Mouse (Mus musculus) testis, postnatal 10 days (tissue): ENCODE results near the gene Agap2.
A peak's percentile ranks its signal among the peaks of the same experiment; 100 is the strongest.
"Not testable (repeated sequence)": the region's sequence is repeated elsewhere in the genome, so short reads cannot be mapped to it uniquely, and the experiment has no call there.

Experiments
- DNase-seq: peaks from one replicate; pipeline ENCODE4 v3.0.0; 2021; ENCODE audit warnings: low spot score

The Agap2 gene

DNA sequence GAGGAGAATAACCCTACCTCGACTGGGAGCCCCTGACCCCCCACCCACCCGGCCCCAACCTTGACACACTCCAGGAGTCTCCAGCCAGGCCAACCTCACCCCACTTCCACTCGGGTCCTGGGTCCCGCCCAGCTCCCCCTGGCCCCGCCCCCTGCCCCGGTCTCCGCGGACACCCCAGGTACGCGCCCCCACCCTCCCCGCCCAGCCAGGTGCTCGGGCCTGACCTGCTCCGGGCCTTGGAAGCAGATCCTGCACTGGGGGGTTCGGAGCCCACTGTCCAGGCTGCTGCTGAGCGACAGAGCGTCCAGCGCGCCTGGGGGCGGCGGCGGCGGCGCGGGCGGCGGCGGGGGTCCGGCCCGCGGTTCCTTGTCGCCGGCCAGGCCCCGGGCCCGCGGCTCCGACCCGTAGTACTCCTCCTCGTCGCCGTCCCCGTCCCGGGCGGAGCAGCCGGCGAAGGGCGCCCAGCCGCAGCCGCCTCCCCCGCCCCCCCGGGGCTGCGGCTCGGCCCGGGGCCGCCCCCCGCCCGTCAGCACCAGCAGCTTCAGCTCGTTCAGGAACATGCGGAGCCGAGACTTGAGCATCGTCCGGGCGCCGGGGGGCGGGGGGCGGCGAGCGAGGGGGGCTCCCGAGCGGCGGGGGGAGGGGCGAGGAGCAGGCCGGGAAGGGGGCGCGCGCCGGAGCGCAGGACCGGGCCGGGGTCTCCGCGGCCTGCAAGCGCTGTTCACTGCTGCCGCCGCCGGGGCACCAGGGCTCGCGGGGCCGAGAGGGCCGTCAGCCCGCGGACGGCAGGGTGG is 15.7 kb upstream of the Agap2 start:
- DNase-seq, result peak; percentile 69

DNA sequence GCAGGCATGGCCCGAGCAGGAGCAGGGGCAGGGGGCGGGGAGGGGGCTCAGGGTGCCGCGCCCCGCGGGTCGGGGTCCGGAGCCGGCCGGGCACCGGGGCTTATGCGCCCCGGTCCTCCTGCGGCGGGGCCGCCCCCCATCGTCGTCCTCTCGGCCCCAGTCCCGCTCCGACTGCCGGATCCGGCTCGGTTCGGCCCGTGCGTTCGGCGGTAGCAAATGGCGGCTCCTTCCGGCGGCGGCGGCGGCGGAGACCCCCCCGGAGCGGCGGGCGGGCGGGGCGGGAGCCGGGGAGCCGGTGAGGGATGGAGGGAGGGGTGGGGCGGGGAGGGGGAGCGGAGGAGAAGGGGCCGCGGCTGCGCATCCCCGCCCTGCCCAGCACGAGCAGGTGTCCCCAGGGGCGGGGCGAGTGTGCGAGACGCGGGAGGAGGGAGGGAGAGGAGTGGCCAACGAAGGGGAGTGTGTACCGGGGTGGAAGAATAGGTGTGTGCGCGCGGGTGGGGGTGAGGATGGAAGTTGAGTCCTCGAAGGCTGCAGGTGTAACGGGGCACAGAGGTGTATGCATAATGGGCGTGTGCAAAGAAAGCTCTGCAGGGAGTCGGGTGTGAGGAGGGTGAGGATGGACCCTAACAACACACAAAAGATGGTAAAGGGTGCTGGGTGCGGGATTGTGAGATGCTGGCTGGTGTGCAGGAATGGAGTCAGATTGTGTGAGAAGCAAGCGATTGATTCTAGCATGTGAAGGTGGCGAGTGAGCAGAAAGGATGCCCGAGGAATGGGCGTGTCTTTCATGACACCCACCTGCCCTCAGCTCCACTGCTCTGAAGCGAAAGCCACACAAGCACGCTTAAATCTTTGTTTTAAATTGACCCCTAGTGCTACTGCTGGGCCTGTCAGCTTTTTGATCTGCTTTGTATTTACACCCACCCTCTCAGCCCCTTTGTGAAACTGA is 14.8 kb upstream of the Agap2 start, which contains the start of gene March9:
Gene March9 (minus strand): TSS at position 217 of the 949 bp plus-strand sequence.
- DNase-seq, result peak; percentile 81

DNA sequence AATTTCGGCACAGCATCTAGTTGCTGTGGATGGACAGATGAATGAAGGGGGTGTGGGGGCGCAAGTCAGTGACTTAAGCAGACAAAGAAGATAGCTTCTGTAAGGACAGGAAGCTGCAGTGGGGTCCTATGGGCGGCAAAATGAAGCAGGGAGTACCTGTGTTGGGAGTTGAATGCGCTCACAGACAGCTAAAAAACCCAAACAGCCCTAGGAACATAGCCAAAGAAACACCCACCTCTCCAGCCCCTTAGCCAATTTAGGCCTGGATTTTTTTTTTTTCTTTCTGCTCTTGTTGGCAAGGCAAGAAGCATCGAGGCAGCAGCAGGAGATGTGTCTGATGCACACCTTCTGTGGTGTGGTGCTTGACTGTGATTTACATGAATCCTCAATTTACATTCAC is 14.0 kb upstream of the Agap2 start:
- no peak for DNase-seq

DNA sequence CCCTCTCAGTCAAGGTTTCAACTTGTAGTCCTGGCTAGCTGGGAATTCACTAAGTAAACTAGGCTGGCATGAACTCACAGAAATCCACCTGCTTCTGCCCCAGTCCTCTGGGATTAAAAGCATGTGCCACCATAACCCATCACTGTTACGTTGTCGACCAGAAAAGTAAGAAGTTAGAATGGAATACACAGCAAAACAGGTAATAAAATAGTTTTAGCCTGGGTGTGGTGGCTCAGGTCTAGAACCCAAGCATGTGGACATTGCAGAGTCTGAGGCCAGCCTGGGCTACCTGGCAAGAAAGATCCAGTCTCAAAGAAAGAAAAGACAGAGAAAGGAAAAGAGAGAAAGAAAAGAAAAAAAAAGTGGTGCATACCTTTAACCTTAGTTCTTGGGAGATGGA is 13.6 kb upstream of the Agap2 start:
- no peak for DNase-seq

DNA sequence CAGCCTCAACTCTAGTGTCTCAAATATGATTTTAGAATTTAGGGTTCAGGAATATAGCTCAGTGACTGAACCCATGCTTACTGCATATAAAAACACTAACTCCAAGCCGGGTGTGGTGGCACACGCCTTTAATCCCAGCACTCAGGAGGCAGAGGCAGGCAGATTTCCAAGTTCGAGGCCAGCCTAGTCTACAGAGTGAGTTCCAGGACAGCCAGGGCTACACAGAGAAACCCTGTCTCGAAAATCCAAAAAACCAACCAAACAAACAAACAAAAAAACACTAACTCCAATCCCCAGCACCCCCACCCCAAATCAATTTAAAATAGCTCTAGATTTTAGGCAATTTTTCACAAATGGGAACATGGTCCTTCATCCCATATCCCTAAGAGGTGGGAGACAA is 13.0 kb upstream of the Agap2 start:
- DNase-seq, result not testable (repeated sequence)

DNA sequence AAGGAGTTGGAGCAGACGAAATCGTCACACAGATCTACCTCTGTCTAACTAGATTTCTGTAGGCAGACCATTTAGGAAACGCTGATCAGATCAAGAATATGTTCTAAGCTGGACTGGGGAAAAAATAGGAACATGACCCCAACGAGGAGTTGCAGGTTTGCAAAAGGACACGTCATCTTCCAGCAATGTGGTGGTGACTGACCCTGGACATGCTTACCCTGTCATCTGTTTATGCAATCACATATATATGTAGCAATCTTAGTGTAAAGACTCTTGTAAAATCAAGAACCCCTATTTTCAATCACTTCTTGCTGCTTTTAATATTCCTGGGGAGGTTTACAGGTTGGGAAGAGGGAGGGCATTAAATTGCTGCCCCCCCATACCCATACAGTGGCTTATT is 12.6 kb upstream of the Agap2 start:
- DNase-seq, result no peak

DNA sequence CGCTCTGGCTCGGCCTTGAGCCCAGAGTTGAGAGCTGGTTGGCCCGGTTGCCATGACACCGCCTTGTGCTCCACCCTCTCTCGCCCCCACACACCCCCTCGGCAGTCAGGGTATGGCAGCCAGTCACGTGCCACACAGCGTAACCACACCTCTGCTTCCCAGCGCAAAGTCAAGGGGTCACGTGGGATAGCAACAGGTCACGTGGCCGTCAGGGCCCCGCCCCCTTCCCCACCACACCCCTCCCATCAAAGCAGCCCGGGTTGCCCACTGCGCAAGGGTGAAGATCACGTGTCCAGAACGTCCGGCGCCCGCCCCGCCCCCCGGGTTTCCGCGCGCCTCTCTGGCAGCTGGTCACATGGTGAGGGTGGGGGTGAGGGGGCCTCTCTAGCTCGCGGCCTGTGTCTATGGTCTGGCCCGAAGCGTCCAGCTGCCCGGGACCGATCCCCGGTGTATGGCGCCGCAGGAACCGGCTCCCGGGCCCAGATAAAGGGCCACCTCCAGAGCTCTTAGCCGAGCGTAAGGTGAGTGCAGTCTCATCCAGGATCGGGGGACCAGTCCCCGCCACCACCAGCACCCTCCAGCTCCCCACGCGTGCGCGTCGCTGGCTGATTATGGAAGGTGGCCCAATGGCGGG is 11.7 kb upstream of the Agap2 start, which contains the start of gene Cdk4:
Gene Cdk4 (plus strand): TSS at position 296 of the 634 bp plus-strand sequence.
- DNase-seq, result peak; percentile 99

DNA sequence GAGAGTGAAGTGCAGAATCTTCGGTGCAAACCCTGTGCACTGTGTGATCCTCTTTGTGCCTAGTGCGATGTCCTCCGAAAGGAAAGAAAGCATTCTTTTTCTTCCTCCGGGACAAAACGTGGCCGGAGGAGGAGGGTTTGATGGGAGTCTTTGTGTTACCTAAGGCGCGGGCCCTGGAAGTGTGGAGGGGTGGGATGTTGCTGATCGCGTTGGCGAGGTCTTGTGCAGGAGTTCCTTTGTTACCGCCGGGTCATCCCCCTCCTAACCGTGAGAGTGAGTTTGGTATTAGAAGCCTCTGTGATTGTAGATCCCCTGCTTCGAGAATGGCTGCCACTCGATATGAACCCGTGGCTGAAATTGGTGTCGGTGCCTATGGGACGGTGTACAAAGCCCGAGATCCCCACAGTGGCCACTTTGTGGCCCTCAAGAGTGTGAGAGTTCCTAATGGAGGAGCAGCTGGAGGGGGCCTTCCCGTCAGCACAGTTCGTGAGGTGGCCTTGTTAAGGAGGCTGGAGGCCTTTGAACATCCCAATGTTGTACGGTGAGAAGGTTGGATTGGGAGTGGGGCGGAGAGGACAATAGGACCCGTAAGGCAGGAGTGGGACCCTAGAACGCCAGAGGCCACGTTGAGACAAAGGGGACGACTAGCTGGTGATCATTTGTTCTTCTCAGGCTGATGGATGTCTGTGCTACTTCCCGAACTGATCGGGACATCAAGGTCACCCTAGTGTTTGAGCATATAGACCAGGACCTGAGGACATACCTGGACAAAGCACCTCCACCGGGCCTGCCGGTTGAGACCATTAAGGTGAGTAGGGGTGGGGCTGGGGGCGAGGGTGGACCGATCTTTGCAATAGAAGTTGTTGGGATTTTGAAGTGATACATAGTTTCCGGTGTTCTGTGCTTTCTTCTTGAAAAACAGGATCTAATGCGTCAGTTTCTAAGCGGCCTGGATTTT is 10.9 kb upstream of the Agap2 start:
- DNase-seq, result no peak

DNA sequence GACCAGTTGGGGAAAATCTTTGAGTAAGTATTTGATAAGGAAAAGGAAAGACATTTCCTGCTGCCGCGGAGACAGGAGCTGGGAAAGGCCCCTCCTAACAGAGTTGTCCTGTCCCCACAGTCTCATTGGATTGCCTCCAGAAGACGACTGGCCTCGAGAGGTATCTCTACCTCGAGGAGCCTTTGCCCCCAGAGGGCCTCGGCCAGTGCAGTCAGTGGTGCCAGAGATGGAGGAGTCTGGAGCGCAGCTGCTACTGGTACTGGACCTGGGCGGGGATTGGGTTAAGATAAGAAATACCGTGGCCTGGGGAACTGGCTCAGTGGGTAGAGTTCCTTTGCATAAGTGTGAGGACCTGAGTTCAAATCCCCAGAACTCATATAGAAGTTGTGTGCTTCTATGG is 9.1 kb upstream of the Agap2 start:
- DNase-seq, result no peak

DNA sequence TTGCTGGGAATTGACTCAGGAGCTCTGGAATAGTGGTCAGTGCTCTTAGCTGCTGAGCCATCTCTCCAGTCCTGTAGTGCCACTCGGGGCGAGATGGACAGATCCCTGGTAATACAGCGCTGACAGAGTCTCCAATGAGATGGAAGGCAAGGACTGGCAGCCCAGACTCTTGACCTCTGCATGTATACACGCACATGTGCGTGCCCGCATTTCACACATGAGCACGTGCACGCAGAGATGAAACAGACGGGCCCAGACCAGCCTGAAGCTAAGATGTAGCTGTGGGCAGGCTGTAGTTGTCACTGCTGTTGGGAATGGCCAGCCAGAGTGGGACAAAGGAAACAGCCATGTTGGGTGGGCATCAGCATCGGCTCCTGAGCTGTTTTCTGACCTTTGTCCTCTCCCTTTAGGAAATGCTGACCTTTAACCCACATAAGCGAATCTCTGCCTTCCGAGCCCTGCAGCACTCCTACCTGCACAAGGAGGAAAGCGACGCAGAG is 8.5 kb upstream of the Agap2 start:
- no peak for DNase-seq

DNA sequence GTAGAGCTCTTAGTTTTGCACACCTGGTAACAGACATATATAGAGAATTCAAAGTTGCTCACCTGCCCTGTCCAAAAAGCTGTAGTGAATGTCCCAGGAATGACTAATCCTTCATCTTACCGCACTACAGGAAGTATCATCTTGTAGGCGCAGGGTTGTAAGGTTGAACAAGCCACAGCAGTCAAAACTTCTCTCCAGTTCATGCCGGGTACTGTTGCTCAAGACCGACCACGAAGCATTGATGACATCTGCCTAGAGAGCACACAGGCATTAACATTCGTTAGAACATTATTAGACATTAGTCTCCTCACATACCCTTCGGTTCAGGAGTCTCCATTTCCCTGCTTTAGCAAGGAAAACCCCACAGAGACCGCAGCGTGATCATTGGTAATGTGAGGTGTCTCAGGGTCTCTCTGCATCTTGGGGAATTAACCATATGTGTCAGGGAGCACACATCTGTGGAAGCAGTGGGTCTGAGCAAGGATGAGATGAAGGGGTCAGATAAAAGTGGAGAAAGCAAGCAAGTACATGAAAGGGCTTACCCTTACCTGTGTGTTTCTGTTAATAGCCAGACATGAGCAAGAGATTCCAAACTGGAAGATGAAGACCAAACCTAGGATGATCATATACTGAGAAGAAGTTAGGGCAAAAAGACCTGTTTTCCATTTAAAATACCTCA is 6.6 kb upstream of the Agap2 start:
- DNase-seq, result no peak

DNA sequence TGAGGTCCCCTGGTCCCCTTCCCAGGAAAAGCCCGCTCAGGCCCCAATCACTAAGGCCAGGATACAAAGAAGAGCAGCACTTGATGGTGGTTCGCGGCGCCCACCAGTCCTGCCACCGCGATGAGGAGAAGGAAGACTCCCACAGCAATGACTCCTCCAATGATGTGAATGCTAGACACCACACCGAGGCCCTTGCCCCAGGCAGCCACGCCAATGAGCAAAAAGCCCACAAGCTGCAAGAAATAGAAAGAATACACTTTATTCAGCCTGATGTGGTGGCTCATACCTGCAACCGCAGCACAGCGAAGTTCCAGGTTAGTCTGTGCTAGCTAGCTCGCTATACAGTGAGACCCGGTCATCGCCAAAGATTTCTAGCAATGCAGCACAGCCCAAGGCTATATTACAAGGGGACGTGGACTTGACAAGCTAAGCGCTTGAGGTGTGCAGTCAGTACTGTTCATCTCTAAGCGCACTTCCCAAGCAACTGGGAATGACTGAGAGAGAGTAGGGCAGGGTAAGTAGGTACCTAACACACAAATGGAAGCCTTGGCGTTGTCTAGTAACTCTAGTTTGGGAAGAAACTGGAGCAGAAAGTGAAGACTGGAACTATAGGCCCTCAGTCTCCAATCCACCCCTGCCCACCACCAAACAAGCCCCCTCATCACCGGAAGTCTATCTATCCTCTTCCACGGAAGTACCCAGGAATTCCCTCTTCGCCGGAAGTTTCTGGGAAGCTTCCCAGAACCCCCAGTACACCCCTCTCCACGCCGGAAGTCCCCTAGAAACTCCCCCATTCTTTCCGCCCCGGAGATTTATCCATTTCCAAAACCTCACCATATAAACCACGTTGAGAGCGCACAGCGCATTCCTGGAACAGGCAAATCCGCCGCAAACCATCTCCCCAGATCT is 5.5 kb upstream of the Agap2 start:
- DNase-seq, result no peak

DNA sequence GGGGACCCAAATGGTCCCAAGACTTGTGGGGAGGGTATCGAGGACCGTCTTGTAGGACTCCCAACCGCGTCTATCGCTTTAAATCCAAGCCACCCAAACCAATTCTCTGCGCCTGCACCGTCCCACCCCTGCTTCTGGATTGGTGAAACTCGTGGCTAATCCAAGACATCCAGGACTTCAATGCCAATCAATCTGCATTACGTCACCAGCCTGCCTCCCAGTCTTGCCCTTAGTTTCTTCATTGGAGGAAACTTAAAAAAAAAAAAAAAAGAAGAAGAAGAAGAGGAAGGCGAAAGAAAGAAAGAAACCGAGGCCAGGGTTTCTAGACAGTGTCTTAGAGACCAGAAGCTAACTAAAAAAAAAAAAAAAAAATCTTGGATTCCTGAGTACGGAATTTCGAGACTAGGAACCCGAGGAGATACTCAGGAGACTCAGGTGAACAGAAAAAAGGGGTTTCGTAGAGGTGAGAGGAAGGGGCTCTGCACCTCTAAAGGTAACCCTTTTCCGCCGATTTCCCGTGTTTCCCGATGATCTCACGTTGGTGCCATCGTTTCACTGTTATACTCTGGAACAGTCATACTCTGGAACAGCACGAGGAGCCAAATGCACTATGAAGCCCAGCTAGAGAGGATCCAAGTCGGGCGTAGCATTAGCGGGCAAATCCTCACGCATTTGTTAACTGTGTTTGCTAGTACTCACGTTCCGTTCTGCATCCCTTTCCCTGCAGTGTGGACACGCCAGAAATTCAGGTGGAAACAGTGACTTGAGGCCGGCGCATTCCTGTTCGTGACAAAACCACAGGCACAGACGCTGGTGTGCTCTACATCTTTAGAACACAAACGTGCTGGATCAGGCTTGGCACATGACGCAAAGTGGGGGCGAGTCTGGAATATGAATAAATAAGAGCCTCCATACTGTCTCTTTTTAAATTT is 4.6 kb upstream of the Agap2 start, which contains the start of gene Tspan31:
Gene Tspan31 (minus strand): TSS at position 75 of the 932 bp plus-strand sequence.
- peak; percentile 81 for DNase-seq

DNA sequence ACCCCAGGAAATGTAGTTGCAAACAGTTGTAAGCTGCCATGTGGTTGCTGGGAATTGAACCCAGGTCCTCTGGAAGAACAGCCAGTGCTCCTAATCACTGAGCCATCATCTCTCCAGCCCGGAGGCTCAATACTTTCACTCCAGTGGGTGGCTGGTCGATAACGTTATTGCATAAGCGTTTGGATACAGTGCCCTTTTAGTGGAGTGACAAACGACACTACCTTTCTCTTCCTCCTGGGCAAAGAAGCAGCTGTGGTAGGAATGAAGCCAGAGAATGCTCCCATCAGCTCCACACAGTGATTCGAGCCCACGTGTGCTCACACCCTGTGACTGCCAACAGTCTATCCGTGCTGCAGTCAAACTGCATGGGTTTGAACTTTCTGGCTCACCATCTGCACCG is 3.9 kb upstream of the Agap2 start:
- no peak for DNase-seq

DNA sequence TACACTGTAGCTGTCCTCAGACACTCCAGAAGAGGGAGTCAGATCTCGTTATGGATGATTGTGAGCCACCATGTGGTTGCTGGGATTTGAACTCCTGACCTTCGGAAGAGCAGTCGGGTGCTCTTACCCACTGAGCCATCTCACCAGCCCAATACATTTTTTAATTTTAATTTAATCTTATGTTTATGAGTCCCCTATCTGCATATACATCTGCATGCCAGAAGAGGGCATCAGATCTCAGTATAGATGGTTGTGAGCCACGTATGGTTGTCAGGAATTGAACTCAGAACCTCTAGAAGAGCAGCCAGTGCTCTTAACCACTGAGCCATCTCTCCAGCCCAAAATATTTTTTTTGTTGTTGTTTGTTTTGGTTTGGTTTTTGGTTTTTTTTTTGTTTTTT is 2.8 kb upstream of the Agap2 start:
- not testable (repeated sequence) for DNase-seq

DNA sequence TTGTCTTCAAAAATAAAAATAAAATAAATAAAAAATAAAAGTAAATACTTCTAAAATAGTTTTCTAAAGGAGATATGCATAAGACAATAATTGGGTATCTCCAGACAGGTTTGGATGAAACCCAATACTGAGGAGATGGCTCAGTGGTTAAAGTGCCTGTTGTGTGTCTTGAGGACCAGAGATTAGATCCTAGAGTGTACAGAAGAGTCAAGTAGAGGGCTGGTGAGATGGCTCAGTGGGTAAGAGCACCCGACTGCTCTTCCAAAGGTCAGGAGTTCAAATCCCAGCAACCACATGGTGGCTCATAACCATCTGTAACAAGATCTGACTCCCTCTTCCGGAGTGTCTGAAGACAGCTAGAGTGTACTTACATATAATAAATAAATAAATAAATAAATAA is 2.1 kb upstream of the Agap2 start:
- not testable (repeated sequence) for DNase-seq

DNA sequence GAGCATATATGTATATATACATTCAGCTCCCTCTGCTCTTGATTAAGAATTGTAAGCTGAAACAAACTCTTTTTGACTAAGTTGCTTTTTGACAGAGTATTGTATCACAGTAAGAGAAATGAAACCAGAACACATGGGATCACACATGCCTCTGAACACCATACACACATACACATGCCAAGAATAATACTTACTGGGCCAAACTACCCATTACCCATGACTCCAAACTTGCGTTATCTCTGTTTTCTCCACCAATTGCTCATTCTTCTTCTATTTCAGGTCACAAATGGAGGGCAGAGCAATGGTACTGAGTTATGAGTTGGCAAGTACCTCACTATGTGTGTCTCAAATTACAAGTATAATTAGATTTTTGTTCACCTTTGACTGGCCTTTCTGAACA is 1.1 kb upstream of the Agap2 start:
- DNase-seq, result no peak

DNA sequence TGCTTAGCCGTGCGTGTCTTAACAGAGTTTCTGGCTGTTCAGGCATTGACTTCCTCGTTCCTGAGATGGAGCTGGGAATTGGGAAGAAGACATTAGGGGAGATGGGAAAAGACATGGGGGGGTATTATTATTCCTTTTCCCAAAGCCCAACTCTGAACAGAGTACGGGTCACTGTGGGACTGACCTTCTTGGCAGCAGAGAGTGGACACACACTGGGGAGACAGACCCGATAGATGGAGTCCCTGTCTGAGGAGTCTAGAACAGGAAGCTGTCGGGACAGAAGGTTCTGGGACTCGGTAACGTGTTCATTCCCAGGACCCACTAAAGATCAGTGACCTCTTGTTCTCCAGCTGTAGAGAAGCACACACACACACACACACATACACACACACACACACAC is 567 bp downstream of the Agap2 start:
- DNase-seq, result no peak
